Mouse (Mus musculus) layer of hippocampus, adult 9-10 months (tissue): ENCODE measurements around the gene Gm3095.
"Not testable (repeated sequence)": the region's sequence is repeated elsewhere in the genome, so short reads cannot be mapped to it uniquely, and the experiment has no call there.

Source experiments
- DNase-seq: peaks from one replicate; pipeline ENCODE4 v3.0.0; 2022; ENCODE audit warnings: low spot score

Gene Gm3095

GRCm38 (mm10) chr14:3963247-3963646 is at the start of gene Gm3095:
Gm3095 (plus strand) TSS chr14:3963547.
- not testable (repeated sequence) for DNase-seq

- DNase-seq, result not testable (repeated sequence)
Observed at GRCm38 (mm10) chr14:3931456-3931855, 31.9 kb upstream of the Gm3095 start, which contains the start of gene Gm3029. Gm3029 (plus strand) TSS chr14:3931756.

- not testable (repeated sequence) for DNase-seq
Observed at GRCm38 (mm10) chr14:3998094-3998493, 34.7 kb downstream of the Gm3095 start, which contains the start of gene Gm3099. Gm3099 (plus strand) TSS chr14:3998394.
